Mouse (Mus musculus) macrophage (primary cell): Measurements from ENCODE around the gene Mettl27. TPM values are rescaled to one million over a fixed set of nuclear protein-coding genes. Genes with fewer than 3 reads are reported as not detected.
A peak's percentile ranks its signal among the peaks of the same experiment; 100 is the strongest.

Experiments used
- H3K27ac ChIP-seq: fragments of 350-480 bp; formaldehyde crosslinking; 2 replicates; pipeline ENCODE4 v1.9.0; 2021
- H3K36me3 ChIP-seq: fragments of 350-480 bp; formaldehyde crosslinking; 2 replicates; pipeline ENCODE4 v1.9.0; 2021; ENCODE audit errors: inconsistent target
- H3K4me3 ChIP-seq: fragments of 350-480 bp; formaldehyde crosslinking; 2 replicates; pipeline ENCODE4 v1.9.0; 2021; ENCODE audit errors: inconsistent target
- H3K79me2 ChIP-seq: fragments of 350-480 bp; formaldehyde crosslinking; 2 replicates; pipeline ENCODE4 v1.9.0; 2021; ENCODE audit errors: inconsistent target
- WGBS: methylation state at CpG from one replicate; pipeline ENCODE4 v1.1.7; 2026; ENCODE audit warnings: inconsistent platforms; ENCODE audit not compliant: missing documents; 5-methylcytosine and 5-hydroxymethylcytosine counted together
- polyA plus RNA-seq: library from polyadenylated mRNA; stranded (reverse); fragments of 250-400 nt; gene quantifications from 3 replicates; pipeline ENCODE4 v1.2.4, GENCODE M21; 2018; ENCODE audit warnings: inconsistent platforms
- total RNA-seq, 78 experiments: library from RNA; depleted of rRNA; stranded (reverse); fragments of 250-400 nt; gene quantifications; 1 replicate in 9 of 78; 2 replicates in 24 of 78; 3 replicates in 43 of 78; 4 replicates in 2 of 78; pipeline ENCODE4 v1.2.4; 2018; ENCODE audit warnings: inconsistent platforms in 56 of 78

The Mettl27 gene
- 10 to 100 TPM in 2 of 26 experiments, 1 to 10 TPM in 16, under 1 TPM in 4, not detected in 4; 0.56 to 11.6 (median 1.4) TPM for total RNA-seq (2018; cell fraction: chromatin; rRNA removed)
- 1 to 10 TPM in 17 of 26 experiments, under 1 TPM in 9; 0.41 to 4.2 (median 1.4) TPM for total RNA-seq (2018; cell fraction: cytosol; rRNA removed)
- total RNA-seq (2018; cell fraction: nucleus; rRNA removed) = 1 to 10 TPM in 14 of 26 experiments, under 1 TPM in 10, not detected in 2; 0.34 to 7.5 (median 1.6) TPM
- polyA plus RNA-seq = 1.6 to 3.7 TPM (median 2.0 TPM) in 3 replicates

DNA sequence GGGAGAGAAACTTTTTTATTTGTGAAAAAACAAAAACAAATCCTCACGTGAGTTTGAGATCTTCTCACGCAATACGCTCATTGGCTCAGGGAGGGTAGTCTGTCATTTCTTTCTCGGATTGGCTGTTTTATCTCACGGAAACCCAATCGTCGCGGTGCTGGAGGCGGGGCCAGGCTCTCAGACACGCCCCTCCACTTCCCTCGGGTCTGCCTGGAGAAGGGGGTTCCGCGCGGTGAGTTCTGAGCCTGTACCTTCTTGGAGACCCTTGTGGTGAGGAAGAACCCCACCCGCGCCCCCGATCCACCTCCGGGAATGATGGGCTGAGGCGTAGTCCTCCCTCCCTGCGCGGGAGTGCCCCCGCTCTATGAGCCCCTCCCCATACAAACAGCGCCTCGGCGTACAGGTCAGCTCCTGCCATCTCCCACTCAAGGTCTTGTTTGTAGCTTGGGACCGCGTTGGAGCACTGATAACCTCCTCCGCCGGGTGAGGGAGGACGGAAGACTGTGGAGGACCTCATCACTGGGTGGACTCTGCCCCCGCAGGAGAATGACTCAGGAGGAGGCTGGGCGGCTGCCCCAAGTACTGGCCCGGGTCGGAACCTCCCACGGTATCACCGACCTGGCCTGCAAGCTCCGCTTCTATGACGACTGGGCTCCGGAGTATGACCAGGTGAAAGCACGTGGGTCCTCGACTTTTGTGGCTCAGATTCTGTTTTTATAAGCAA, at the start of gene Mettl27:
TSS of gene Mettl27 (plus strand) at position 190 of the 724 bp plus-strand sequence.
- H3K36me3 ChIP-seq = no peaks in the 10 kb centered on the region

DNA sequence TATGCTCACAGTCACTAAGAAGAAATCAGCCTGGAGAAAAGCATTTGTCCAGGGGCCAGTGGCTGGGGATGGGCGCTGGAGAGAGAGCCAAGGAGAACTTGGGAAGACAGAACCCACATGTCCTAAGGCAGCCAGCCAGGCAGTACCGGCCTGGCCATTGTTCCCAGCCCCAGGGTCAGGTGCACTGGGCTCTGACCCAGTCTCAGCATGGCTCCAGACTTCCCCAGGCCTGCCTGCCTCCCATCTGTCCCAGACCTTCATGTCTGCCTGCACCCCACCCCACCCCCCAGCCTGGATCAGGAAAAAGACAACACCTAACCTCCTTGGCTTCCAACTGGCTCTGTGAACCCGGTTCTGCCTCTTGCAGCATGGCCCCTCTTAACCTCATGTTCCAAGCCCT, 49.1 kb upstream of the Mettl27 start:
- WGBS = 80% methylated on average over 3 of the region's 3 CpGs
- Histone ChIP-seq H3K27ac (no peak overlapping the region), H3K79me2 (no peaks in the 10 kb centered on the region), H3K4me3 (no peak overlapping the region), H3K36me3 (no peaks in the 10 kb centered on the region)

More for the DNA sequence above, at the start of gene Mettl27:
- Histone ChIP-seq H3K79me2 (no peaks in the 10 kb centered on the region), H3K4me3 (peak within 1 kb of the TSS; percentile 79), H3K27ac (peak within 1 kb of the TSS; percentile 42)
- WGBS = 1% methylated on average over 41 of the region's 41 CpGs

DNA sequence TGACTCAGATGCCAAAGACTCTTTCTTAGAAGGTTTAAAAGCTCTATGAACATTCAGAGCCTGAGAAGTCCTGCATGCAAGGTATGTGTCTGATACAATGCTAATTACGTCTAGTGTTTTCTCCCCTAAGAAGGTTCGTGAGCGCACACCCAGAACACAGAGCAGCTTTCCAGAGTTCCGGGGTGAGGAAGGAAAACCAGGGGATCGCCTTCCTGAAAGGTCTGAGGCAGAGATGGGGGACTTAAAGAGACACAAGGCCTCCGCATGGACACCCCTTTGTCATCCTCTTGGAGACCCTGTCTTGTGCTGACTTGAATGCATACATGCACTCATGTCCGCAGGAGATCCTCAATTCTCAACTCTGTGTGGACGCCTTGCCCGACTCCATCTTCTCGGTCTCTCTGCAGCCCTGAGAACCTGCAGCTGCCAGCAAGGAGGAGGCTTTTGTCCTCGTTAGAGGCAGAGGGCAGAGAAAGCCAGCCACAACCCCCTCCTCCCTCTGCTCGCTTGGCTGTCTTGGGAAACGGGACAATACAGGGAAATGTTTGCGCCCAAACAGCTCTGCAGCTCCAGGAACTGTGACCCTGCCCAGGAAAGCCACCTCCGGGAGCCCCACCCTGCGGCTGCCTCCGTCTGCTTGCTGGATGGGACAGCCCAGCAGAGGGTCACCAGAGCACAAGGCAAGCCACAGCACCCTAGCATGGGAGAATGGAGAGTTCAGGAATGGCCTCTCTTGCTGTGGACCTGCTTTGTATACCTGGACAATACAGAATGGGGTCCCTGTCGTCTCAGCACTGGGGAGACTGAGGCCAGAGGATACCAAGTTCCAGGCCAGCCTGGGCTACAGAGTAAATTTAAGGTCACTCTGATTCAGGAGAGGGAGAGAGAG, 44.5 kb upstream of the Mettl27 start:
- no peak overlapping the region for H3K27ac ChIP-seq
- H3K4me3 ChIP-seq = no peak overlapping the region
- WGBS = 45% methylated on average over 18 of the region's 18 CpGs
- H3K36me3 ChIP-seq = no peaks in the 10 kb centered on the region
- no peaks in the 10 kb centered on the region for H3K79me2 ChIP-seq

DNA sequence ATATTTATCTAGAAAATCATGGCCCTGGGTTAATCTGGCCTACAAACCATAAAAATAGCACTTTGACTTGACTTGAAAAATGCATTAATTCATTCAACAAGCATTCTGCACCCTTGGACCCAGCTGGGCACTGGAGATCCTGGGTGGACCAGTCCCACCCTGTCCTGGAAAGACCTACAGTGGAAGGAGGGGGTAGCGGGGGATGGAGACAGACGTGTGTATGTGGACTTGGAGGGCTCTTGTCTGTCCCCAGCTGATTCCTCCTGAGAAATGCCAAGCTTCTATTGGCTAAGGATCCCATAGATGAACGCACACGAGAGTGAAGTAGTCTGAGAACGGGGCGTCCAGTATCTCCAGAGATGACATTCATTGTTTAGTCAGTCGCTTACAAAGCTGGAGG, 43.7 kb upstream of the Mettl27 start:
- no peaks in the 10 kb centered on the region for H3K79me2 ChIP-seq
- no peak overlapping the region for H3K4me3 ChIP-seq
- 89% methylated on average over 7 of the region's 7 CpGs for WGBS
- H3K27ac ChIP-seq = no peak overlapping the region
- H3K36me3 ChIP-seq = no peaks in the 10 kb centered on the region

DNA sequence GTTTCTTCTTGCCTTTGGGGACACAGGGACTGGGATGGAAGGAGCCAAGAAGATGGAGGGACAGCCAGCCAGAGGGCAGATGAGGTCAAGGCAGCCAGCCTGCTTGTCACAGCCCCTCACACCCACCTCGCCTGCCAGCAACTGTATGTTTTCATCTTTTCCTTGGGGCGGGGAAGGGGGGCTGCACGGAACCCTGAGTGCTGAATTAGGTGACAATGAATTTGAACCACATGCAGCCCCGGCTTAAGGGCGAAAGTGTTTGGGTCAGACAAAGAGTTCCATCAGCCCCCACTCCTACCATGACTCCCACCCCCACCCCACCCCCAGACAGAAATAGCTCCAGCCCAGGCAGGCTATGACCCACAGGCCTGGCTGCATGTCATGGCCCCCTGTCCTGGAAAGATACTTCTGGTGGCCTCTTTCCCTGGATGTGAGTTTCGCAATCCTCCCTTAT, 41.5 kb upstream of the Mettl27 start:
- Histone ChIP-seq H3K27ac (no peak overlapping the region), H3K4me3 (no peak overlapping the region), H3K79me2 (no peaks in the 10 kb centered on the region), H3K36me3 (no peaks in the 10 kb centered on the region)
- 82% methylated on average over 5 of the region's 6 CpGs for WGBS

DNA sequence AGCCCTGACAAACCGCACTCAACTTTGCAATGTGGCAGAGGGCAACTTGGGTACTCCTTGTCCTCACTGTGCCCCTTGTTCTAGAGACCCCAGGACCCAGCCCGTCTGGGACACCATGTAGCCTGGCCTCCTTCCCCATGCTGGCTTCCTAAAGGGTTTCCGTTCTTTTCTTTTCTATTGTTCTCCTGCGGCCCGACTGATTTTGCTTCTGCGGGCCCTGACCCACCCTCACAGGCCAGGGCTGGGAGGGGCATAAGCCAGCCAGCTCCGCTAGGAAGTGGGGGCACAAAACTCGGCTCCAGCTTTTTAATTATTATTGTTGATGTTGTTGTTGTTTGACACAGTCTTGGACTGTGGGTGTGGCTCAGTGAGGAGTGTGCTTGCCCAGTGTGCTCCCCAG, 40.6 kb upstream of the Mettl27 start:
- Histone ChIP-seq H3K36me3 (no peaks in the 10 kb centered on the region), H3K27ac (no peak overlapping the region), H3K4me3 (no peak overlapping the region), H3K79me2 (no peaks in the 10 kb centered on the region)
- 55% methylated on average over 7 of the region's 8 CpGs for WGBS

DNA sequence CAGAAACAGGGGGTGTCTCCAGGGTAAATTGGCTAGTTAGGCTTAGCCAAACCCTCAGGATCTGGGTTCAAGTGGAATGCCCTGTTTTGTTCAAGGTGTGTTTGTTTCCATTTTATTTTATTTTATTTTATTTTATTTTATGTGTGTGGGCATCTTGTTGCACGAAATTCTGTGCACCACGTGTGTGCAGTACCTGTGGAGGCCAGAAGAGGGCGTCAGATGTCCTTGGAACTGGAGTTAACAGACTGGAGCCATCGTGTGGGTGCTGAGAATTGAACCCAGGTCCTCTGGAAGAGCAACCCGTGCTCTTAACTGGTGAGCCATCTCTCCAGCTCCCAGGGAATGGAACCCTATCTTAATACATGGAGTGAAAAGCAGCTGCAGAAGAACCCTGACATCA, 39.5 kb upstream of the Mettl27 start:
- Histone ChIP-seq H3K4me3 (no peak overlapping the region), H3K79me2 (no peaks in the 10 kb centered on the region), H3K36me3 (no peaks in the 10 kb centered on the region), H3K27ac (no peak overlapping the region)
- 79% methylated on average over 5 of the region's 5 CpGs for WGBS

DNA sequence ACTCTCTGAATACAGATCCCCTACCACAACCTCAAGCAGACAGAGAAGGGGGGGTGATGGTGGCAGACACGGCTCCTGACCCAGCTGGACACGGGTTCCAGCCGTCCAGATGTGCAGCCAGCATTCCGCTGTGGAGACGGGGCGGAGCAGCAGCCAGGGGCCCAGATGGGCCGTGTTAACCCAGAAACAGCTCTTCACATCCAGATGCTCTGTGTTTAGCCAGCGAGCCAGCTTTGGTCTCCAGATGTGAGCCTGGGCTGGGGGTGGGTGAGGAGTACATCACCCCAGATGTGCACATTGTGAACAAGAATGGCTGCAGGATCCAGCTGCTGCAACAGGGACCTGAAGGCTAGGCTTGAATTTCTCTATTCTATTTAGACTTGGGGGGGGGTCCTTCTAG, 36.9 kb upstream of the Mettl27 start:
- H3K27ac ChIP-seq = no peak overlapping the region
- no peak overlapping the region for H3K4me3 ChIP-seq
- no peaks in the 10 kb centered on the region for H3K79me2 ChIP-seq
- WGBS = 92% methylated on average over 8 of the region's 8 CpGs
- H3K36me3 ChIP-seq = no peaks in the 10 kb centered on the region

DNA sequence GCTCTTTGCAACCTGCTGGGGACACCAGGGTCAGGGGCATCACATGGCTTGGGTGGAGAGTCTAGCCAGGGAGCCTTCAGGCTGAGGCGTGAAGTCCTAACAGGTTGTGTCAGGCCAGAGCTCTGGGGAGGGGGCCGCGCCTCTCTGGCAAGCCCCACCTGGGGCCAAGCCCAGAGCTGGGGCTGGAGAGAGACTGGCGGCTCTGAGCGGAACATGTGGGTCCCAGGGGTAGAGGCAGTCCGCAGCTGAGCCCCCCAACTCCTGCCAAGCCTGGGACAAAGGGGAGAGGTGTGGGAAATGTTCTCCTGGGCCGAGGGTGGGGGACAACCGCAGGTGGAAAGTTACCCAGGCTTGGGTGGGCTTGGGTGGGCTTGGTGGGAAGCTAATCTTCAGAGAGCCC, 35.2 kb upstream of the Mettl27 start:
- Histone ChIP-seq H3K4me3 (no peak overlapping the region), H3K36me3 (no peaks in the 10 kb centered on the region), H3K27ac (no peak overlapping the region), H3K79me2 (no peaks in the 10 kb centered on the region)
- 93% methylated on average over 8 of the region's 8 CpGs for WGBS

DNA sequence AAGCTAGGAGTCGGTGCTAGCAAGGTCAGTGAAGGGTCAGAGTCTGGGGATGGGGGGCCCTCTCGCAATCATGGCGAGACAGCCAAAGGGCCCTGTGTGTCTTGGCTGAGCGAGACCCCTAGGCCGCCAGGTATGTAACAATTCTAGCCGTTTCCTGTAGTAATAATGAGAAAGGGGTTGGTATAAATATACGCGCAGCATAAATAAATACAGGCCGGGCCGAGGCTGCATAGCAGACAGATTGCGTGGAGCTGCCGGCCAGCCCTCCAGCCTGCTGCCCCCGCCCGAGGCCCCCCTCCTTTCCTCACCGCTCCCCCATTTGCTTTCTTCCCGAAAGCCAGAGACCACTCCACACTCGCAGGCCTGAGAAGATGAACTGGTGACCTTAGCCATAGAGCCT, 34.6 kb upstream of the Mettl27 start:
- WGBS = 92% methylated on average over 14 of the region's 17 CpGs

DNA sequence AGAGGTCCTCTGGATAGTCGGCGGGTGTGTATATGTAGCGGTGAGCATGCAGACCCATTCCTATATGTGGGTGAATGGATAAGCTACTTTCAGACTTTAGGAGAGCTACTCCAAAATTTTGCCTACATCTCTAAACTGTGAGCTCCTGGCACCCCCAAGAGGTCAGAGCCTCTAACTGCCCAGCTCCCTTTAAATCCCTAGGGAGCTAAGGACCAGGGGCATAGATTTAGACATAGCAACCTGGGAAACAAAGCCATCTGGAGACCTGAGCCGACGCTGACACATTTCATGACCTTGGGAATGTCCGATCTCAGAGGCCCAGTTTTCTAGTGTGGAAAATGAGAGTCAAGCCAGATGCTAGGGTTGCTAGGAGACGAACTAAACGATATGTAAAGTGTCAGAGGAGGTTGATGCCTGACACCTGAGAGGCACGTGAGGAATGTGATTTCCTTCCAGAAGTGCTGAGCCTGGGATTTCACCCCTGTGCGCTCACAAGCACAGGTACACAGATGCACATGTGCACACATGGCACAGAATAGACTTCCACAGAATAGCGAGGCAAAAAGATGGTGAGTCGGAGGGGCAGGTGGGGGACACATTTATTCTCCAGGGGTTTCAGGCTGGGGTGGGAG, 31.0 kb upstream of the Mettl27 start:
- no peaks in the 10 kb centered on the region for H3K36me3 ChIP-seq
- no peaks in the 10 kb centered on the region for H3K79me2 ChIP-seq
- H3K27ac ChIP-seq = no peak overlapping the region
- 63% methylated on average over 11 of the region's 12 CpGs for WGBS
- no peak overlapping the region for H3K4me3 ChIP-seq

More for the DNA sequence above, 34.6 kb upstream of the Mettl27 start:
- no peaks in the 10 kb centered on the region for H3K36me3 ChIP-seq
- H3K79me2 ChIP-seq = no peaks in the 10 kb centered on the region
- H3K27ac ChIP-seq = no peak overlapping the region
- no peak overlapping the region for H3K4me3 ChIP-seq

DNA sequence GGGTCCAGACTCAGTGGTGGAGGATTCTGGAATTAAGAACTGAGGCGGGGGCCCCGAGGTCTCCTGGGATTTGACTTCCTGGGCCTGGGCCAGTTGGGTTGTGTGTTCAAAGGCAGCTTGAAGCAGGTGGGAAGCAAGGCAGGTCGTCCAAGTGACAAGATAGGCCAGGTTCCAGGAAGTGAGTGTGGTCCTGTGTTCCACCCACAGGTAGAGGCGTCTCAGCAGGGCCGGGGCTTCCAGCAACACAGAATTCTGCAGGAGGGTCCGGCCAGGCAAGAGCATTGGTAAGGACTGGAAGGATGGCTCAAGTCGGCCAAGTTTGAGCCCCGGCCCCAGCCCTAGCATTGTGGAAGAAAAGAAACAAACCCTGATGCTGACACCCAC, 30.5 kb upstream of the Mettl27 start:
- Histone ChIP-seq H3K79me2 (no peaks in the 10 kb centered on the region), H3K36me3 (no peaks in the 10 kb centered on the region), H3K27ac (no peak overlapping the region), H3K4me3 (no peak overlapping the region)
- WGBS = 71% methylated on average over 8 of the region's 8 CpGs

DNA sequence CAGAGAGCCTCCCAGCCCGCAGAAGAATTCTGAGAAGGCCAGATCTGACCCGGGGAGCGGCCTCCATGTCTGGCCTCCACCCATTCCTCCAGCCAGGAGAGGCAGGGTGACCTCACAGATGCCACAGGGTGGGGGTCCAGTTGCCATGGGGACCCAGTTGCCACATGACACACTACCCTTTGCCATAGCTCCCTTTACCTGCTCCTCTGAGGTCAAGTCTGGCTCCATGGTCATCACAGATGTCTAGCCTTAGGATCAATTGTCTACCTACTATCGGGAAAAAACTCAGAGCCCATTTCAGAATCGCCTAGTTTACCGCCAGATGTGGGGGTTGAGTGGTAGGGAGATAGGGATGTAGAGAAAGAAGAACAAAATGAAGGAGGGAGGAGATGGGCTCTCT, 25.5 kb upstream of the Mettl27 start, which contains the start of gene Tmem270:
TSS of gene Tmem270 (minus strand) at position 101 of the 400 bp plus-strand sequence.
- no peaks in the 10 kb centered on the region for H3K79me2 ChIP-seq
- no peak within 1 kb of the TSS for H3K27ac ChIP-seq
- 87% methylated on average over 6 of the region's 6 CpGs for WGBS
- no peak within 1 kb of the TSS for H3K4me3 ChIP-seq
- no peaks in the 10 kb centered on the region for H3K36me3 ChIP-seq

DNA sequence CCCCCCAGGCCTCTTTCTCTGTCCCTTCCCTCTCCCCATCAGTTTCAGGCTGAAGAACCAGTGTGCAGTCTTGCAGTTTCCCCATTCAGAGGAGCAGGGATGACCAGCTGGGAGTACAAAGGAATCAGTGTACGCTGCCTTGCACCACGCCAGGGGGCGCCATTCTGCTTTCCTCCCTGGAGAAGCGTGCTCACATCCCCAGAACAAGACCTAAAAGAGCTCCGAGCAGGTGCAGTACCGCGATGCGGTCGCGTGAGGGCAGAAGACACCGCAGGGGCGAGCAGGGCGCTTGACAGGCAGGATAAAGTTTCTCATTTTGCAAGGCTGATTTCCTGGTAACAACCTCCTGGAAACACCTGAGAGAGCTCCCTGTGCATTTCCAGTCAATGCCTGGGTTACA, 25.0 kb upstream of the Mettl27 start:
- WGBS = 2% methylated on average over 13 of the region's 13 CpGs
- no peak overlapping the region for H3K27ac ChIP-seq
- H3K36me3 ChIP-seq = no peaks in the 10 kb centered on the region
- no peak overlapping the region for H3K4me3 ChIP-seq
- H3K79me2 ChIP-seq = no peaks in the 10 kb centered on the region
